Mouse (Mus musculus) small intestine, adult 2 months (tissue): Measurements from ENCODE around the gene 9130019O22Rik. TPM values are rescaled to one million over a fixed set of nuclear protein-coding genes. Genes with fewer than 3 reads are reported as not detected.

Experiments used
- H3K27ac ChIP-seq: fragments of 200-500 bp; 2 replicates; pipeline ENCODE4 v1.5.1; 2012; ENCODE audit warnings: low read depth, low read length, control low read depth, inconsistent platforms; ENCODE audit not compliant: insufficient read depth
- H3K27me3 ChIP-seq: fragments of 200-500 bp; 2 replicates; pipeline ENCODE4 v1.6.1; 2012; ENCODE audit warnings: mild to moderate bottlenecking, moderate library complexity, low read length, inconsistent platforms; ENCODE audit not compliant: control insufficient read depth, insufficient read depth
- H3K36me3 ChIP-seq: fragments of 200-500 bp; 2 replicates; pipeline ENCODE4 v1.6.1; 2012; ENCODE audit warnings: mild to moderate bottlenecking, low read length, control low read depth, inconsistent platforms; ENCODE audit not compliant: control insufficient read depth, insufficient read depth
- H3K4me1 ChIP-seq: fragments of 200-500 bp; 2 replicates; pipeline ENCODE4 v1.6.1; 2012; ENCODE audit warnings: low read length, inconsistent platforms, mixed read lengths; ENCODE audit not compliant: control insufficient read depth, insufficient read depth, insufficient read length
- H3K4me3 ChIP-seq: fragments of 200-500 bp; 2 replicates; pipeline ENCODE4 v1.5.1; 2012; ENCODE audit warnings: low read depth, mild to moderate bottlenecking, control low read depth, inconsistent platforms, low read length, moderate library complexity
- CTCF ChIP-seq: fragments of 200-500 bp; IDR thresholded peaks from 2 replicates; pipeline ENCODE4 v1.5.1; 2012; ENCODE audit warnings: low read depth, mild to moderate bottlenecking, control low read depth, inconsistent platforms, low read length, moderate library complexity, mixed read lengths; ENCODE audit not compliant: insufficient replicate concordance, insufficient read length; ENCODE audit errors: extremely low read depth
- POLR2A ChIP-seq: fragments of 200-500 bp; IDR thresholded peaks from 2 replicates; pipeline ENCODE4 v1.6.1; 2012; ENCODE audit warnings: low read depth, mild to moderate bottlenecking, control low read depth, inconsistent platforms, low read length, moderate library complexity
- whole genome bisulfite sequencing: fragments of 180-500 bp; shearing (Covaris S2); methylation state at CpG from one replicate; pipeline ENCODE4 v1.1.7; 2018; 5-methylcytosine and 5-hydroxymethylcytosine counted together
- polyA plus RNA-seq: library from polyadenylated mRNA; depleted of rRNA; stranded (reverse); fragments of >200 nt; gene quantifications from 2 replicates; pipeline ENCODE4 v1.2.3, GENCODE M21; 2012; rRNA removed

The 9130019O22Rik gene
- polyA plus RNA-seq, 1 experiment: 7.3 TPM

DNA sequence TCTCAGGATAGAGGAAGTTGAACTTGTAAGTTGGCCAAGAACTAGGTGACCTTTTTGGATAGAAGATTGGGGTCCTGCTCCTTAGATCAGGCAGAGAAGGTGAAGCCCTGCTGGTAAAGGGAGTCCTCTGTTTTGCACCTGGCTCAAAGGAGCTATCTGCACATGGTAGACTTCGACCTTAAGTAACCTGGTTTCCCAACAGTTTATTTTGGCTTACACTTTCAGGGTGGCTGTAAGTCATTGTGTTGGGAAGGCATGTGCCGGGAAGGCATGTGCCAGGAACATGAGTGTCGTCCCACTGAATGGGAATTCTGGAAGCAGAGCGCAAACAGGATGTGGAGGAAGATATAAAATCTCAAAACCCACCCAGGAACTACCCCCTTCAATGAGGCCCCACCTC is 51.4 kb downstream of the 9130019O22Rik start:
- WGBS: 84% methylated on average over 4 of the region's 4 CpGs
- TF ChIP-seq POLR2A: no peak
- TF ChIP-seq CTCF: no peak

DNA sequence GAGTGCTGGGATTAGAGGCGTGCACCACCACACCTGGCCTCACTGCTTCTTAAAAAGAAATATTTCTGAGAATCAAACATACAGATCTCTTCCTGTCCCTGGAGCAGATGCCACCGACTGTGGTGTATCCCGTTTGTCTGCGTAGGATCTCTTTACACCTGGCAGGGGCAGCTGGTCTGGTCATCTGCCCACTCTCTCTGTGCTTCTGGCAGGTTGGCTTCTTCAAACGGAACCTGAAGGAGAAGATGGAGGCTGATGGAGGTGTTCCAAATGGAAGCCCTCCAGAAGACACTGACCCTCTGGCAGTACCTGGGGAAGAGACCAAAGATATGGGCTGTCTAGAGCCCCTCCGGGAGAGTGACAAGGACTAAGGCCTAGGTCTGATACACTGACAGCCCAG is 53.7 kb downstream of the 9130019O22Rik start:
- TF ChIP-seq POLR2A (no peak), CTCF (no peak)
- H3K4me3 ChIP-seq: no peak overlapping the region
- no peaks in the 10 kb centered on the region for H3K36me3 ChIP-seq
- H3K27me3 ChIP-seq: no peaks in the 10 kb centered on the region
- no peak overlapping the region for H3K27ac ChIP-seq
- H3K4me1 ChIP-seq: no peaks in the 10 kb centered on the region
- 85% methylated on average over 6 of the region's 6 CpGs for WGBS

More for the DNA sequence above, 51.4 kb downstream of the 9130019O22Rik start:
- no peaks in the 10 kb centered on the region for H3K36me3 ChIP-seq
- no peak overlapping the region for H3K27ac ChIP-seq
- H3K4me1 ChIP-seq: no peaks in the 10 kb centered on the region
- no peaks in the 10 kb centered on the region for H3K27me3 ChIP-seq
- no peak overlapping the region for H3K4me3 ChIP-seq

Other genes with a start within 250 kb of the 9130019O22Rik start
- gene Spn, start 249.3 kb downstream of the 9130019O22Rik start, polyA plus RNA-seq: 2.4 and 3.9 TPM in 2 replicates
- gene Cd2bp2, start 191.1 kb downstream of the 9130019O22Rik start, polyA plus RNA-seq: 7.6 and 13.9 TPM in 2 replicates
- 17.5 and 44.1 TPM in 2 replicates for gene Tbc1d10b, start 178.7 kb downstream of the 9130019O22Rik start, polyA plus RNA-seq
- 0.74 and 1.3 TPM in 2 replicates for gene Mylpf, start 178.3 kb downstream of the 9130019O22Rik start, polyA plus RNA-seq
- 4.9 and 8.1 TPM in 2 replicates for gene Zfp553, start 154.1 kb downstream of the 9130019O22Rik start, polyA plus RNA-seq
- gene Sept1, start 154.0 kb downstream of the 9130019O22Rik start, polyA plus RNA-seq: 14.3 and 34.1 TPM in 2 replicates
- 100.0 and 118 TPM in 2 replicates for gene Zfp771, start 142.9 kb downstream of the 9130019O22Rik start, polyA plus RNA-seq
- 56.3 and 62.1 TPM in 2 replicates for gene Dctpp1, start 126.5 kb downstream of the 9130019O22Rik start, polyA plus RNA-seq
- gene Sephs2, start 113.1 kb downstream of the 9130019O22Rik start, polyA plus RNA-seq: 44.5 and 81.9 TPM in 2 replicates
- gene Itgal, start 90.9 kb downstream of the 9130019O22Rik start, polyA plus RNA-seq: 5.7 and 12.5 TPM in 2 replicates
- 27.3 and 47.4 TPM in 2 replicates for gene Zfp768, start 41.6 kb downstream of the 9130019O22Rik start, polyA plus RNA-seq
- gene Zfp747, start 11.1 kb downstream of the 9130019O22Rik start, polyA plus RNA-seq: 15.0 and 35.5 TPM in 2 replicates
- 6.5 and 12.8 TPM in 2 replicates for gene E430018J23Rik, start 6.5 kb upstream of the 9130019O22Rik start, polyA plus RNA-seq
- gene Zfp764, start 19.7 kb upstream of the 9130019O22Rik start, polyA plus RNA-seq: 3.5 and 5.8 TPM in 2 replicates
- 14.1 and 29.6 TPM in 2 replicates for gene Zfp688, start 34.9 kb upstream of the 9130019O22Rik start, polyA plus RNA-seq
- 2.0 and 2.9 TPM in 2 replicates for gene Zfp689, start 62.0 kb upstream of the 9130019O22Rik start, polyA plus RNA-seq
- gene Prr14, start 72.4 kb upstream of the 9130019O22Rik start, polyA plus RNA-seq: 30.3 and 81.2 TPM in 2 replicates
- gene Fbrs, start 92.0 kb upstream of the 9130019O22Rik start, polyA plus RNA-seq: 26.4 and 41.8 TPM in 2 replicates
- gene Srcap, start 124.8 kb upstream of the 9130019O22Rik start, polyA plus RNA-seq: 22.6 and 52.6 TPM in 2 replicates
- gene Gm42715, start 132.4 kb upstream of the 9130019O22Rik start, polyA plus RNA-seq: 5.4 and 9.5 TPM in 2 replicates
- 3.0 and 4.8 TPM in 2 replicates for gene Tmem265, start 174.2 kb upstream of the 9130019O22Rik start, polyA plus RNA-seq
- 23.3 and 43.2 TPM in 2 replicates for gene Phkg2, start 186.2 kb upstream of the 9130019O22Rik start, polyA plus RNA-seq
- 1.5 TPM in 2 replicates for gene Ccdc189, start 201.4 kb upstream of the 9130019O22Rik start, polyA plus RNA-seq
- gene Rnf40, start 201.6 kb upstream of the 9130019O22Rik start, polyA plus RNA-seq: 10.6 and 20.6 TPM in 2 replicates
- 4.4 and 5.5 TPM in 2 replicates for gene Zfp629, start 228.6 kb upstream of the 9130019O22Rik start, polyA plus RNA-seq